Mouse (Mus musculus) myocyte (in vitro differentiated cells): Measurements from ENCODE around the gene Xpo5.

Experiments used
- MYOD1 ChIP-seq, 3 experiments: IDR thresholded peaks; one replicate each; pipeline ENCODE4 v1.6.1; 2011; ENCODE audit warnings: control low read depth in 2 of 3, low read depth in 2 of 3, mild to moderate bottlenecking in 2 of 3, moderate library complexity in 1 of 3; ENCODE audit not compliant: insufficient read length in 2 of 3, control insufficient read depth in 1 of 3
- POLR2A ChIP-seq: IDR thresholded peaks from one replicate; pipeline ENCODE4 v1.6.1; 2011; ENCODE audit warnings: low read depth, mild to moderate bottlenecking, control low read depth, moderate library complexity; ENCODE audit not compliant: insufficient read length
- POLR2AphosphoS2 ChIP-seq: IDR thresholded peaks from one replicate; pipeline ENCODE4 v1.6.1; 2011; ENCODE audit warnings: low read depth, control low read depth; ENCODE audit not compliant: insufficient read length
- REST ChIP-seq: IDR thresholded peaks from one replicate; pipeline ENCODE4 v1.6.1; 2011; ENCODE audit warnings: mild to moderate bottlenecking, control low read depth, moderate library complexity; ENCODE audit not compliant: insufficient read depth, insufficient read length

DNA sequence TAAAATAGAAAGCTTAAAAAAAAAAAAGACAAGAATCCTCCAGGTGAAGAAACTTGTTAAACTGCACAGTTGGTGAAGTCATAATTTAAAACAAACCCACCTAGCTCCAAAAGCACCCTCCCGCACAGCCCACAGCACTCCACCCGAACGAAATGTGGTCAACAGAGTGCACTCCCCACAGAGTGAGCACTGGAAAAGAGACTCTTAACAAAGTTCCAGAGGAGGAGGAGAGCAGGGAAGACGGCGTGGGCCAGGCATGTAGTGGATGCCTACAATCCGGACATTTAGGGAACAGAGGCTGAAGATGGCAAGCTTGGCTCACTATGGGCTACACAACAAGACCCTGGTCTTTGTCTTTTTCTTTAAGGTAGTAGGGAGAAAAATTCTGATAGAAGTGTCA is 72.5 kb downstream of the Xpo5 start:
- TF ChIP-seq POLR2A (no peak), MYOD1 (IDR thresholded peaks at IDR 0.05; ENCODE audit: control insufficient read depth in 1 of 3, insufficient read length in 2 of 3, low read depth in 2 of 3) (no peak), REST (no peak), POLR2AphosphoS2 (no peak)
